Comparison of ENCODE assay signal across 8 mouse cellular contexts in the genomic region with DNA sequence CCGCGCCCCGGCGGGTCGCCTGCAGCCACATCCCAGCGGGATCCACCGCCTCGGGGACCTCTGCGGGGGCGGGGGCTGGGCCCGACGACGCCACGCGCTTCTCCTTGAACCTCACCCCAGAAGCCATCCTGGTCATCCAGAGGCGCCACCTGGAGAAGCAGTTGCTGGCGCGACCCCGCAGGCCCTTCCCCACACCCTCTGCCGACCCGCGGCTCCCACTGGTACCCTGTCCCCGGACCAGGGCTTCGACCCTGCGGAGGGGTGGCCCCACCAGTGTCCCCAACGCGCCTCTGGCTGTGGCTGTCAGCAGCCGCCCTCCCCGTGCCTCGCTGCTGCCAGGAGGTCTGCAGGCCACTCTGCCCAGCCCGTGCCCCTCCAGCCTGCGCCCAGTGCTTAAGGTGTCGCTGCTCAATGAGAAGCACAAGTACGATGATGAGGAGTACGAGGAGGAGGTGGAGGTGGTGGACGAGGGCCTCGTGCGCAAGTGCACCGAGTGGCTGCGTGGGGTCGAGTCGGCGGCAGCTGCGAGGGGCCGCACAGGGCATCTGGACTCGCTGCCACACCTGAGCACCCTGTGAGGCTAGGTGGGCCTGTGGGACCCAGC. TPM values are rescaled to one million over a fixed set of nuclear protein-coding genes. Genes with fewer than 3 reads are reported as not detected.
DNase-seq lines count a peak whose midpoint lies in the region; ATAC-seq lines count a peak whose summit lies in the region.

No protein-coding gene starts in this region.

- H3K4me3 ChIP-seq in kidney, embryonic 16.5 days (ENCODE audit: low read length): peak overlapping the region; percentile 57
- H3K4me3 ChIP-seq in brown adipose tissue, adult 24 weeks (ENCODE audit: insufficient read depth, low read depth, low read length): peak overlapping the region; percentile 47
- peak overlapping the region; percentile 63 for H3K4me3 ChIP-seq in forebrain, embryonic 13.5 days
- peak overlapping the region; percentile 29; the same call in 1 of the 2 replicates for H3K4me3 ChIP-seq in liver, embryonic 15.5 days (replicated peaks)

- peak overlapping the region; percentile 98 for H3K4me2 ChIP-seq in kidney, embryonic 16.5 days (replicated peaks; ENCODE audit: low read depth, low read length)
- H3K4me2 ChIP-seq in forebrain, embryonic 13.5 days: peak overlapping the region; percentile 97
- H3K4me2 ChIP-seq in liver, embryonic 15.5 days: peak overlapping the region; percentile 56

- 10% methylated on average over 42 of the region's 46 CpGs for whole genome bisulfite sequencing in kidney, embryonic 16.5 days
- 9% methylated on average over 45 of the region's 46 CpGs for whole genome bisulfite sequencing in forebrain, embryonic 13.5 days
- WGBS in liver, embryonic 15.5 days (ENCODE audit: insufficient replicate concordance): 17% methylated on average over 43 of the region's 46 CpGs

- peaks cover 21% of the 10 kb centered on the region for H3K4me1 ChIP-seq in kidney, embryonic 16.5 days (ENCODE audit: insufficient read depth, low read length)
- H3K4me1 ChIP-seq in brown adipose tissue, adult 24 weeks (ENCODE audit: control insufficient read depth, insufficient read depth, insufficient read length, low read length): no peaks in the 10 kb centered on the region
- H3K4me1 ChIP-seq in forebrain, embryonic 13.5 days: peaks cover 34% of the 10 kb centered on the region
- peaks cover 8% of the 10 kb centered on the region for H3K4me1 ChIP-seq in liver, embryonic 15.5 days (replicated peaks)

- peaks cover 42% of the 10 kb centered on the region for H3K27me3 ChIP-seq in kidney, embryonic 16.5 days (ENCODE audit: insufficient read depth, low read length)
- H3K27me3 ChIP-seq in forebrain, embryonic 13.5 days: peaks cover 30% of the 10 kb centered on the region
- peaks cover 59% of the 10 kb centered on the region for H3K27me3 ChIP-seq in liver, embryonic 15.5 days

- no peak overlapping the region for H3K27ac ChIP-seq in kidney, embryonic 16.5 days (ENCODE audit: low read length)
- no peak overlapping the region for H3K27ac ChIP-seq in brown adipose tissue, adult 24 weeks (replicated peaks; ENCODE audit: low read depth, low read length)
- no peak overlapping the region for H3K27ac ChIP-seq in forebrain, embryonic 13.5 days
- H3K27ac ChIP-seq in liver, embryonic 15.5 days (replicated peaks): no peak overlapping the region

- DNase-seq in kidney, postnatal 36 days: no peak
- DNase-seq in spleen, postnatal 4 days (ENCODE audit: low spot score in 2 of 2): no peak
- no peak for DNase-seq in layer of hippocampus, adult 11-12 months (ENCODE audit: low spot score)

- peak overlapping the region; percentile 69 for H3K9ac ChIP-seq in kidney, embryonic 16.5 days (replicated peaks; ENCODE audit: low read length)
- H3K9ac ChIP-seq in forebrain, embryonic 13.5 days: peak overlapping the region; percentile 87
- H3K9ac ChIP-seq in liver, embryonic 15.5 days: no peak overlapping the region

- no peaks in the 10 kb centered on the region for H3K36me3 ChIP-seq in kidney, embryonic 16.5 days (ENCODE audit: insufficient read depth, low read length)
- H3K36me3 ChIP-seq in forebrain, embryonic 13.5 days (ENCODE audit: poor library complexity, severe bottlenecking): no peaks in the 10 kb centered on the region
- H3K36me3 ChIP-seq in liver, embryonic 15.5 days (replicated peaks): no peaks in the 10 kb centered on the region

- no peaks in the 10 kb centered on the region for H3K9me3 ChIP-seq in kidney, embryonic 16.5 days (ENCODE audit: low read length)
- H3K9me3 ChIP-seq in forebrain, embryonic 13.5 days (replicated peaks): no peaks in the 10 kb centered on the region
- no peaks in the 10 kb centered on the region for H3K9me3 ChIP-seq in liver, embryonic 15.5 days (replicated peaks)

- peak; percentile 70 for ATAC-seq in kidney, embryonic 16.5 days (ENCODE audit: low FRiP score, low TSS enrichment)
- peak; percentile 34; the same call in 1 of the 2 replicates for ATAC-seq in forebrain, embryonic 13.5 days
- ATAC-seq in liver, embryonic 15.5 days (ENCODE audit: insufficient read depth): no peak
- ATAC-seq in erythroid progenitor cell, adult 5-6 weeks (replicated peaks; ENCODE audit: low FRiP score, poor library complexity, severe bottlenecking): no peak

RNA-seq across cellular contexts. Expression of a gene that starts 4.2 kb away (rescaled TPM):
- polyA plus RNA-seq in kidney, embryonic 16.5 days (2015; fragmentation: Nextera tagmentation; extraction: Ambion mirVana): 0.19 and 0.33 TPM in 2 replicates
- not detected in 2 replicates for polyA plus RNA-seq in brown adipose tissue, adult 24 weeks (2012; ENCODE audit: insufficient read depth, insufficient read length, missing spikeins)
- polyA plus RNA-seq in forebrain, embryonic 13.5 days (2015; fragmentation: Nextera tagmentation; extraction: Ambion mirVana): 5.1 TPM in 2 replicates
- polyA plus RNA-seq in liver, embryonic 15.5 days (2015; fragmentation: Nextera tagmentation; extraction: Ambion mirVana): 0.05 and 0.06 TPM in 2 replicates
- not detected in 2 replicates for total RNA-seq in erythroid progenitor cell, adult 5-6 weeks (2015; ENCODE audit: low replicate concordance)
- total RNA-seq in erythroid progenitor cell, adult 5-6 weeks (2017; ENCODE audit: low replicate concordance): 0.53 TPM in 1 of 2 replicates, not detected in the other

RNA-seq across cellular contexts. Expression of a gene that starts 14.3 kb away (rescaled TPM):
- polyA plus RNA-seq in kidney, embryonic 16.5 days (2015; fragmentation: Nextera tagmentation; extraction: Ambion mirVana): 0.62 and 0.63 TPM in 2 replicates
- polyA plus RNA-seq in brown adipose tissue, adult 24 weeks (2012; ENCODE audit: insufficient read depth, insufficient read length, missing spikeins): not detected in 2 replicates
- 0.41 and 0.53 TPM in 2 replicates for polyA plus RNA-seq in forebrain, embryonic 13.5 days (2015; fragmentation: Nextera tagmentation; extraction: Ambion mirVana)
- polyA plus RNA-seq in liver, embryonic 15.5 days (2015; fragmentation: Nextera tagmentation; extraction: Ambion mirVana): not detected in 2 replicates
- not detected in 2 replicates for total RNA-seq in erythroid progenitor cell, adult 5-6 weeks (2015; ENCODE audit: low replicate concordance)
- total RNA-seq in erythroid progenitor cell, adult 5-6 weeks (2017; ENCODE audit: low replicate concordance): not detected in 2 replicates

RNA-seq across cellular contexts. Expression of a gene that starts 30.6 kb away (rescaled TPM):
- polyA plus RNA-seq in kidney, embryonic 16.5 days (2015; fragmentation: Nextera tagmentation; extraction: Ambion mirVana): 76.4 and 93.9 TPM in 2 replicates
- 34.2 and 34.6 TPM in 2 replicates for polyA plus RNA-seq in brown adipose tissue, adult 24 weeks (2012; ENCODE audit: insufficient read depth, insufficient read length, missing spikeins)
- 113 and 114 TPM in 2 replicates for polyA plus RNA-seq in forebrain, embryonic 13.5 days (2015; fragmentation: Nextera tagmentation; extraction: Ambion mirVana)
- 50.1 and 61.0 TPM in 2 replicates for polyA plus RNA-seq in liver, embryonic 15.5 days (2015; fragmentation: Nextera tagmentation; extraction: Ambion mirVana)
- 39.4 and 82.9 TPM in 2 replicates for total RNA-seq in erythroid progenitor cell, adult 5-6 weeks (2015; ENCODE audit: low replicate concordance)
- total RNA-seq in erythroid progenitor cell, adult 5-6 weeks (2017; ENCODE audit: low replicate concordance): 7.9 and 21.1 TPM in 2 replicates

RNA-seq across cellular contexts. Expression of a gene that starts 58.8 kb away (rescaled TPM):
- 178 and 202 TPM in 2 replicates for polyA plus RNA-seq in kidney, embryonic 16.5 days (2015; fragmentation: Nextera tagmentation; extraction: Ambion mirVana)
- 3,579 and 4,573 TPM in 2 replicates for polyA plus RNA-seq in brown adipose tissue, adult 24 weeks (2012; ENCODE audit: insufficient read depth, insufficient read length, missing spikeins)
- 219 and 228 TPM in 2 replicates for polyA plus RNA-seq in forebrain, embryonic 13.5 days (2015; fragmentation: Nextera tagmentation; extraction: Ambion mirVana)
- 135 and 142 TPM in 2 replicates for polyA plus RNA-seq in liver, embryonic 15.5 days (2015; fragmentation: Nextera tagmentation; extraction: Ambion mirVana)
- total RNA-seq in erythroid progenitor cell, adult 5-6 weeks (2015; ENCODE audit: low replicate concordance): 62.5 and 64.2 TPM in 2 replicates
- total RNA-seq in erythroid progenitor cell, adult 5-6 weeks (2017; ENCODE audit: low replicate concordance): 29.8 and 39.3 TPM in 2 replicates

Comparison
In these comparisons a context has a peak if more than half of its experiments do, and no peak if none do; other contexts are left out.
1. ATAC-seq: peak in kidney, embryonic 16.5 days (single experiment) and forebrain, embryonic 13.5 days (single experiment); none in liver, embryonic 15.5 days (single experiment) and erythroid progenitor cell, adult 5-6 weeks (single experiment).
2. Peak in every context shown above with its lines, with median percentiles within 50 percentile points of each other: H3K4me2 ChIP-seq and H3K4me3 ChIP-seq.